Mouse (Mus musculus): ENCODE data around the gene Cys1. TPM values are rescaled to one million over a fixed set of nuclear protein-coding genes. Genes with fewer than 3 reads are reported as not detected.

The Cys1 gene
- total and polyA plus RNA-seq, 2 experiments from 2014 or later = 1.4 to 3.9 TPM

DNA sequence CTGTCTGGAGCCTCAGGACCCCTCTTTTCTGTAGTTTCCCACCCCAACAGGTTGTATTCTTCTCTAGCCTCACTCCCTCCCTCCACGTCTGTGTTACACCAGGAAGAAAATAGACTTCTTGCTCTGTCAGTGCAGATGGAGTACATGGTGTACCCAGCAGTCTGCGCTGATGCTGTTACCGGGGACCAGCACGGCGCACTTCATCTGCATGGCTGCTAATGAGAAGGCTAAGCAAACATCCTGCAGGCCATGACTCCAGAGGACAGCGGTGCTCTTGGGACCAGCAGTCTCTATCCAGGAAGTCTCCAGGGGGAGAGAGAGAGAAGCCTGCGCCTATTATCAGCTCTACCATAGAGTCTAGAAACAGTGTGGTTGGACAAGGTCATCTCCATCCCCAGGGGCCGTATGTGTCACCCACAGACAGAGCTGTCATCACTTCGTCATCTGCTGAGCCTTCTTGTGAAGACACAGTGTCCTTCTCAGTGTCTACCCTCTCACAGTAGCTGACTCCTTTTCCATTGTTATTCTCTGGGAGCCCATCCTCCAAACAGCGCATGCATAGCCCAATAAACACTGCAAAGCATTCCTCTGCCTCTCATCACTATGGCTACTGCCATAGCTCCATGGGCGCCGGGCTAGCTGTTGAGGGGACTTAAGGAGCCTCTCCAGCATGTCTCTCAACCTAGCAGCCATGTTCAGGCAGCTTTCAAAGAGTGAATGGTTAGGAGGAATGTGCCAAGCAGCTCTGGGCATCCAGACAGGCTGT is 57.9 kb downstream of the Cys1 start:
- Histone ChIP-seq H3K36me3 (ENCODE audit: insufficient read depth, low read length) (no peaks in the 10 kb centered on the region), H3K27ac (no peak overlapping the region), H3K4me3 (ENCODE audit: low read length) (no peak overlapping the region), H3K27me3 (ENCODE audit: insufficient read depth, low read length) (no peaks in the 10 kb centered on the region), H3K4me2 (ENCODE audit: low read depth, low read length) (no peak overlapping the region), H3K9ac (replicated peaks; ENCODE audit: low read length) (no peak overlapping the region), H3K9me3 (ENCODE audit: low read length) (no peaks in the 10 kb centered on the region), H3K4me1 (ENCODE audit: insufficient read depth, low read length) (no peaks in the 10 kb centered on the region)
- DNase-seq (ENCODE audit: low spot score) (peak; percentile 56), ATAC-seq (peak; percentile 84)
- TF ChIP-seq CTCF (IDR thresholded peaks at IDR 0.05; ENCODE audit: low read depth) = no peak
- 30% methylated on average over 12 of the region's 12 CpGs for WGBS

- TF ChIP-seq CTCF (IDR thresholded peaks at IDR 0.05; ENCODE audit: low read depth) = no peak
- H3K9me3 ChIP-seq (ENCODE audit: low read length) = no peaks in the 10 kb centered on the region
- H3K4me2 ChIP-seq (ENCODE audit: low read depth, low read length) = no peak overlapping the region
- 87% methylated on average over 4 of the region's 4 CpGs for WGBS
- H3K4me3 ChIP-seq (ENCODE audit: low read length) = no peak overlapping the region
- H3K27me3 ChIP-seq (ENCODE audit: insufficient read depth, low read length) = no peaks in the 10 kb centered on the region
- H3K4me1 ChIP-seq (ENCODE audit: insufficient read depth, low read length) = no peaks in the 10 kb centered on the region
- ATAC-seq (no peak), DNase-seq (ENCODE audit: low spot score) (no peak)
- H3K27ac ChIP-seq = no peak overlapping the region
- no peak overlapping the region for H3K9ac ChIP-seq (replicated peaks; ENCODE audit: low read length)
- H3K36me3 ChIP-seq (ENCODE audit: insufficient read depth, low read length) = no peaks in the 10 kb centered on the region
These were observed 62.2 kb downstream of the Cys1 start for GRCm38 (mm10) chr12:24619436-24619835.

Other genes starting within 250 kb of the Cys1 start
- gene Taf1b, start 183.5 kb downstream of the Cys1 start, total RNA-seq (2014; rRNA removed) = 11.7 and 14.2 TPM in 2 replicates
- 31.8 and 33.1 TPM in 2 replicates for gene Taf1b, start 183.5 kb downstream of the Cys1 start, polyA plus RNA-seq (2015; fragmentation: Nextera tagmentation; extraction: Ambion mirVana)
- 1.3 and 1.5 TPM in 2 replicates for gene Grhl1, start 109.5 kb downstream of the Cys1 start, total RNA-seq (2014; rRNA removed)
- gene Grhl1, start 109.5 kb downstream of the Cys1 start, polyA plus RNA-seq (2015; fragmentation: Nextera tagmentation; extraction: Ambion mirVana) = 1.2 and 1.4 TPM in 2 replicates
- 28.2 and 28.3 TPM in 2 replicates for gene Klf11, start 30.5 kb downstream of the Cys1 start, total RNA-seq (2014; rRNA removed)
- gene Klf11, start 30.5 kb downstream of the Cys1 start, polyA plus RNA-seq (2015; fragmentation: Nextera tagmentation; extraction: Ambion mirVana) = 18.0 and 20.4 TPM in 2 replicates
- gene Rrm2, start 26.4 kb upstream of the Cys1 start, total RNA-seq (2014; rRNA removed) = 23.4 TPM in 2 replicates
- gene Rrm2, start 26.4 kb upstream of the Cys1 start, polyA plus RNA-seq (2015; fragmentation: Nextera tagmentation; extraction: Ambion mirVana) = 53.4 and 61.1 TPM in 2 replicates
- gene Mboat2, start 149.1 kb upstream of the Cys1 start, total RNA-seq (2014; rRNA removed) = 60.2 and 67.7 TPM in 2 replicates
- gene Mboat2, start 149.1 kb upstream of the Cys1 start, polyA plus RNA-seq (2015; fragmentation: Nextera tagmentation; extraction: Ambion mirVana) = 73.0 and 77.0 TPM in 2 replicates

All from hindbrain, postnatal 0 days (tissue).